Mouse (Mus musculus): ENCODE results near the gene Tnfsf14. TPM values are rescaled to one million over a fixed set of nuclear protein-coding genes. Genes with fewer than 3 reads are reported as not detected.
A peak's percentile ranks its signal among the peaks of the same experiment; 100 is the strongest.

Gene Tnfsf14
- total and polyA plus RNA-seq, 3 experiments, result 10.6 to 15.4 (median 14.6) TPM

DNA sequence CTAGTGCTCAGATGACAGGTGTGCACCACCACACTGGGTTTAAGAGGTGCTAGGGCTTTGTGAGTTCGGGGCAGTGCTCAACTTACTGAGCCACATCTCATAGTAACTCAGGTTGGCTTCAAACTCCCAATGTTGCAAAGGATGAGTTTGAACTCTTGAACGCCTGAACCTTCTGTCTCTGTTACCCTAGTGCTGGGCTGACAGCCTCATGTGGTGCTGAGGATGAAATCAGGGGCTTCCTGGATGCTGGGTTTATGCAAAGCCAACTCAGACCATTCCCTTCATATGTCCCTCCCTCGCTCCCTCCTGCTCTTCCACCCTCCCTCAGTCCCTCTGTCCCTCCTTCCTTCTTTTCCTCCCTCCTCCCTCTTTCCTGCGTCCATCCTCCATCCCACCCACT, 45.6 kb downstream of the Tnfsf14 start (continued):
- no peak for TF ChIP-seq ZKSCAN1 (IDR thresholded peaks at IDR 0.05; ENCODE audit: borderline replicate concordance, low read depth, low read length)
- TF ChIP-seq NRF1 (IDR thresholded peaks at IDR 0.05; ENCODE audit: low read depth, low read length), result no peak
- peak; percentile 46; the same call in 1 of the 2 replicates for TF ChIP-seq MAX (IDR thresholded peaks at IDR 0.05; ENCODE audit: low read length)
- TF ChIP-seq CTCF (conservative IDR thresholded peaks at IDR 0.05 in 1 of 2, IDR thresholded peaks at IDR 0.05 in 1 of 2; ENCODE audit: low read depth in 2 of 2, low read length in 2 of 2), result no peak

DNA sequence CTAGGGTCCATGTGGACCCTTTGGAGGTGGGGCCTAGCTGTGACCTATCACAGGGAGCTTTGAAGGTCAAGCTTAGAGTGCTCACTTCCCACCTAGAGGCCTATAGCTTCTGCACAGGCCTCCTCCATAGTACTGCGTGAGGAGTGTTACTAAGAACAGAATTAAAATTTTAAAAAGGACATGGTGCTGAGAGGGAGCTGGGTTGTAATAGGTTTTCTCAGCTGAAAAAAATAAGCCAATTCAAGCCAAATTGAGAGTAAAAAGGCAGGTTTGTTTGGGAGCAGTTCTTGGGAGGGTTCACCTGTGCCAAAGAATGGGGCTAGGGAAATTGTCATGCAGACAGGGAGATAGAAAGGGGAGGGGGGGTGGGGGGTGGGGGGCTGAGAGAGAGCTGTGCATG, 48.9 kb downstream of the Tnfsf14 start:
- dilution Hi-C loops (cut with MboI; ENCODE audit: extremely low pct_ligation_motif_present, extremely low pct_unique_long_range_greater_than_20kb, low sequenced_read_pairs) (no loop called here), in situ Hi-C loops (cut with MboI; ENCODE audit: low pct_ligation_motif_present, low pct_unique_long_range_greater_than_20kb, low sequenced_read_pairs) (no loop called here)
- Histone ChIP-seq H3K36me3 (replicated peaks in 1 of 2; ENCODE audit: control insufficient read depth in 1 of 2, insufficient read depth in 1 of 2, low read length in 1 of 2) (peaks cover 48 to 79% of the 10 kb centered on the region in 2 experiments), H3K79me2 (replicated peaks; ENCODE audit: control insufficient read depth, extremely low read depth, insufficient read depth, poor library complexity, severe bottlenecking) (peaks cover 56% of the 10 kb centered on the region), H3K4me3 (replicated peaks in 1 of 3; ENCODE audit: low read depth in 2 of 3, low read length in 2 of 3, poor library complexity in 1 of 3) (peak overlapping the region; percentile 10 to 90 (median 36)), H3K4me1 (ENCODE audit: control insufficient read depth in 1 of 2, insufficient read depth in 2 of 2) (peaks cover 27 to 51% of the 10 kb centered on the region in 2 experiments), H3K27me3 (replicated peaks) (no peaks in the 10 kb centered on the region), H3K9me3 (replicated peaks; ENCODE audit: low read length) (no peaks in the 10 kb centered on the region), H3K27ac (ENCODE audit: insufficient read depth, low read depth) (peak overlapping the region; percentile 98), H3K9ac (ENCODE audit: insufficient read depth, low read depth) (peak overlapping the region; percentile 99; the same call in 1 of the 2 replicates), H3K4me2 (ENCODE audit: insufficient read depth, low read depth, poor library complexity, severe bottlenecking) (peak overlapping the region; percentile 58)
- DNase-seq (ENCODE audit: extremely low read depth), result no peak
- 0 out of 2 replicates have a peak, but pooled peaks have one; percentile 25 for TF ChIP-seq RCOR1 (conservative IDR thresholded peaks at IDR 0.05; ENCODE audit: low read depth, low read length)
- TF ChIP-seq MYC (IDR thresholded peaks at IDR 0.05; ENCODE audit: low read depth, low read length), result 0 out of 2 replicates have a peak, but pooled peaks have one; percentile 17
- no peak for TF ChIP-seq UBTF (IDR thresholded peaks at IDR 0.05; ENCODE audit: low read depth, low read length)
- TF ChIP-seq TBP (conservative IDR thresholded peaks at IDR 0.05; ENCODE audit: low read depth, low read length), result no peak
- peak; percentile 92 for TF ChIP-seq CHD1 (IDR thresholded peaks at IDR 0.05; ENCODE audit: low read depth, low read length)
- 0 out of 2 replicates have a peak, but pooled peaks have one; percentile 45 for TF ChIP-seq CHD2 (IDR thresholded peaks at IDR 0.05; ENCODE audit: low read length)
- TF ChIP-seq MAZ (IDR thresholded peaks at IDR 0.05; ENCODE audit: low read depth, low read length), result 0 out of 2 replicates have a peak, but pooled peaks have one; percentile 5
- TF ChIP-seq HCFC1 (IDR thresholded peaks at IDR 0.05; ENCODE audit: low read depth, low read length), result peak; percentile 20; the same call in 1 of the 2 replicates
- peak; percentile 53; the same call in 1 of the 2 replicates for TF ChIP-seq SIN3A (IDR thresholded peaks at IDR 0.05; ENCODE audit: low read length)
- TF ChIP-seq RAD21 (IDR thresholded peaks at IDR 0.05; ENCODE audit: low read depth, low read length), result no peak; the same call in none of the 2 replicates

DNA sequence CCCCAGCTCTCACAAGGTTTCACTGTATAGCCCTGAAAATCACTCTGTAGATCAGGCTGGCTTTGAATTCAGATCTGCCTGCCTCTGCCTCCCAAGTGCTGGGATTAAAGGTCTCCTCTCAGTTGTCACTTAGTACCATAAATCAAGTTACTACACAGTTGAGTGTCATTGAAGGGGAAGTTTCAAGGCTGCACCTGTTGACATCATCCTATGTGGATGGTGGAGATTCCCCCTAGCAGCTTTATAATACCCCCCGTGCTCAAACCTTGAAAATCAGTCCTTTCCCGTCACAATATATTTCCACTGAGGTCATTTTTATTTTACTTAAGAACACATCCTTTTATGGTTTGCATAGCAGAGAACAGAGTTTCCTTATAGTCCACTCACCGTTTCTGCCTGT, 50.3 kb downstream of the Tnfsf14 start:
- H3K9me3 ChIP-seq (replicated peaks; ENCODE audit: low read length), result no peaks in the 10 kb centered on the region
- TF ChIP-seq JUN (IDR thresholded peaks at IDR 0.05; ENCODE audit: insufficient read depth, low read depth, low read length) (peak; percentile 35; the same call in 1 of the 2 replicates), TBP (conservative IDR thresholded peaks at IDR 0.05; ENCODE audit: low read depth, low read length) (0 out of 2 replicates have a peak, but pooled peaks have one; percentile 29), IRF4 (IDR thresholded peaks at IDR 0.05; ENCODE audit: low read depth, low read length) (0 out of 2 replicates have a peak, but pooled peaks have one; percentile 18), USF2 (conservative IDR thresholded peaks at IDR 0.05; ENCODE audit: low read depth, low read length) (peak; percentile 13; the same call in 1 of the 2 replicates), RCOR1 (conservative IDR thresholded peaks at IDR 0.05; ENCODE audit: low read depth, low read length) (0 out of 2 replicates have a peak, but pooled peaks have one; percentile 6), ZNF384 (IDR thresholded peaks at IDR 0.05; ENCODE audit: low read depth, low read length) (no peak), POLR2A (IDR thresholded peaks at IDR 0.05; ENCODE audit: low read depth, low read length) (no peak), ETS1 (conservative IDR thresholded peaks at IDR 0.05; ENCODE audit: low read depth, low read length) (peak; percentile 60; the same call in 1 of the 2 replicates), JUND (conservative IDR thresholded peaks at IDR 0.05; ENCODE audit: low read depth, low read length) (peak; percentile 33; the same call in 1 of the 2 replicates), POLR2AphosphoS2 (IDR thresholded peaks at IDR 0.05; ENCODE audit: low read depth, low read length) (0 out of 2 replicates have a peak, but pooled peaks have one; percentile 83), NELFE (IDR thresholded peaks at IDR 0.05; ENCODE audit: low read depth, low read length) (no peak)
- H3K27me3 ChIP-seq (replicated peaks), result no peaks in the 10 kb centered on the region
- H3K4me3 ChIP-seq (replicated peaks in 1 of 3; ENCODE audit: low read depth in 2 of 3, low read length in 2 of 3, poor library complexity in 1 of 3), result peak overlapping the region; percentile 14 to 90 (median 33)
- H3K79me2 ChIP-seq (replicated peaks; ENCODE audit: control insufficient read depth, extremely low read depth, insufficient read depth, poor library complexity, severe bottlenecking), result peaks cover 49% of the 10 kb centered on the region
- peak overlapping the region; percentile 98 for H3K27ac ChIP-seq (ENCODE audit: insufficient read depth, low read depth)
- H3K36me3 ChIP-seq (replicated peaks in 1 of 2; ENCODE audit: control insufficient read depth in 1 of 2, insufficient read depth in 1 of 2, low read length in 1 of 2), result peaks cover 48 to 88% of the 10 kb centered on the region in 2 experiments
- in situ Hi-C loops (cut with MboI; ENCODE audit: low pct_ligation_motif_present, low pct_unique_long_range_greater_than_20kb, low sequenced_read_pairs), result no loop called here
- H3K4me1 ChIP-seq (ENCODE audit: control insufficient read depth in 1 of 2, insufficient read depth in 2 of 2), result peaks cover 35 to 60% of the 10 kb centered on the region in 2 experiments
- DNase-seq (ENCODE audit: extremely low read depth), result no peak
- dilution Hi-C loops (cut with MboI; ENCODE audit: extremely low pct_ligation_motif_present, extremely low pct_unique_long_range_greater_than_20kb, low sequenced_read_pairs), result no loop called here
- peak overlapping the region; percentile 99 for H3K9ac ChIP-seq (ENCODE audit: insufficient read depth, low read depth)
- peak overlapping the region; percentile 58 for H3K4me2 ChIP-seq (ENCODE audit: insufficient read depth, low read depth, poor library complexity, severe bottlenecking)

Measured in CH12.LX (cell line).